Mouse (Mus musculus) erythroblast, adult 5-6 weeks (primary cell): ENCODE results near the gene Rnase10. TPM values are rescaled to one million over a fixed set of nuclear protein-coding genes. Genes with fewer than 3 reads are reported as not detected.
"Not testable (repeated sequence)": the region's sequence is repeated elsewhere in the genome, so short reads cannot be mapped to it uniquely, and the experiment has no call there.

Experiments used
- ATAC-seq: replicated peaks from 2 replicates; pipeline ENCODE4 v1.8.0; 2016; ENCODE audit warnings: moderate number of reproducible peaks, mild to moderate bottlenecking, moderate TSS enrichment, inconsistent platforms; ENCODE audit not compliant: poor library complexity, low FRiP score, severe bottlenecking
- total RNA-seq, 2 experiments: library from RNA; stranded (forward) in 1 of 2; stranded (reverse) in 1 of 2; fragments of 150-400 nt in 1 of 2; fragments of 200-764, 138-1000 nt in 1 of 2; gene quantifications; 2 replicates each; pipeline versions ENCODE4 v1.2.3 to v1.2.4; 2015 to 2017; ENCODE audit warnings: low replicate concordance in 2 of 2

The Rnase10 gene
- total RNA-seq, 2 experiments from 2014 or later: 0.85 TPM; not detected in 1

DNA sequence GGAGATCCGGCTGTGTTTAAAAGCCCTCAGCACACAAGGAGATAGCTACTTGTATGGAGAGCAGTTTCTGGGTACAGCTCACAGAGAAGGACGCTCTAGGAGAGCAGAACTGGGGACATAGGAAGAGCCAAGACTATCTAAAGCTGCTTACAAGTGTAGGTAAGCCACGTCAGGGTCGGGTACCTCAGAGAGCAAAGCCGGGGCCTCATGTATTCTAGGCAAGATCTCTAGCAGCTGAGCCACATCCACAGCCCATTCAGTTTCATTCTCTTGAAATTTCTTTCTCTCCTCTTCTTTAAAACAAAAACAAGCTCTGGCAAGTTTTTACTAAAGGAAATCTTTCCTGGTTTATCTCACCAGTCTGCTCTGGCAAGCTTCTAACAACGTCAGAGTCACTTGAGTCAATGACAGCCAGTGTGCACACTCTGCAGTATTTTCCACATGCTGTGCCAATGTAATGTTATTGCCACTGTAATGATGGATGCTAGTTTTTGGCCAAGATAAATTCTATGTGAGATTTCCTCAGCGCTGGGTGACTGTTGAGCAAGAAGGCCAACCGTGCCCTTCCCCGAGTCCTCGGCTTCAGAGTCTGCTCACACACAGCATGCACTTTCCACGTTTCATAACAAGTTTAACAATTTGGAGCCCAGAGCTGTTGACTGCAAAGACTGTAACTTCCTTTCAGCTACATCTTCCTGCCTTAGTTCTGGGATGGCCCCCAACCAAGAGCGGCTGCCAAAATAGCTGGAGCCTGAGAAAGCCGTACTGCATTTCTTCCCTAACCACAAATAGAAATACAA lies 563 bp downstream of the Rnase10 start:
- ATAC-seq: no peak

DNA sequence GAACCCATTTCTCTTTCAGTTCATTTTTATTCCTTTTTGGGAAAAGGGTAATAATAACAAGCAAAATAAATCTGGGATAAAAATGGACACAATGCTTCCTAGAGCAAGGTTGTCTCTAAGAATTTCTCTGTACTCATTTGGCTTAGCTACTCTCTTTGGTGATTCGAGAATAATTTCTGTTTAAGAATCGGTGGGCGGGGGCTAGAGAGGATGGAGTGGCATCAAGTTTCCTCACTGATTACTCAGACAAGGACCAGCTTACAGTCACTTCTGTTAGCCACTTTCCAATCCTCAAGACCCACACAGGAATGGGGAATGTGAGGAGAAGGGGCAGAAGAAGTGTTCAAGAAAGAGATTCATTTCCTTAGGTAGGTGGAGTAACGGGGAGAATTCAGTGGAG lies 1.2 kb downstream of the Rnase10 start:
- no peak for ATAC-seq

DNA sequence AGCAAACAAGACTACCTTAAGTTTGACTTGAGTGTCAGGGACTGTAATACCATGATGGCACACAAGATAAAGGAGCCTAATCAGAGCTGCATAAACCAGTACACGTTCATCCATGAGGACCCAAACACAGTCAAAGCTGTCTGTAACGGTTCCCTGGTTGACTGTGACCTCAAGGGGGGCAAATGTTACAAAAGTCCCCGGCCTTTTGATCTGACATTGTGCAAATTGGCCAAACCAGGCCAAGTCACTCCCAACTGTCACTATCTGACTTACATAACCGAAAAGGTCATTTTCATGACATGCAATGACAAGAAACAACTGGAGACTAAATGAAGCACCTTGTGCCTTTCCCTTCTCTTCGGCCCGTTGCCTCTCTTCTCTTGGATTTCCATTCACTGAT lies 2.0 kb downstream of the Rnase10 start:
- ATAC-seq: no peak

DNA sequence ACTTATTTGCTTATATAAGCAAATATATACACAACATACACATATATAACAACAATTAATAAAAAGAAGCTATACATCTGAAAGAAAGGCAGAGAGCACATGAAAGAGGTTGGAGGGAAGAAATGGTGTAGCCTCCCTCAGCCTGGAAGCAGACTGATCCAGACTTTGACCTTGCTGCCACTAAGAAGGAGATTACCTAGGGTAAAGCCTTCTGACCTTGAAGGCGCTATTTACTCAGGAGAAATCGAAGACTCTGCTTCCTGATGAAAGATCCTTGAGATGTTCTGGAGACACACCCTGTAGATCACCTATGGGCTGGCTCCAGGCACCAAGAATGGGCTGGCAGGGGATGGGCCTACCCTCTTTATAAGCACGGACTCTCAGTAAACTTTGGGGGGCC lies 7.2 kb downstream of the Rnase10 start:
- ATAC-seq: not testable (repeated sequence)

DNA sequence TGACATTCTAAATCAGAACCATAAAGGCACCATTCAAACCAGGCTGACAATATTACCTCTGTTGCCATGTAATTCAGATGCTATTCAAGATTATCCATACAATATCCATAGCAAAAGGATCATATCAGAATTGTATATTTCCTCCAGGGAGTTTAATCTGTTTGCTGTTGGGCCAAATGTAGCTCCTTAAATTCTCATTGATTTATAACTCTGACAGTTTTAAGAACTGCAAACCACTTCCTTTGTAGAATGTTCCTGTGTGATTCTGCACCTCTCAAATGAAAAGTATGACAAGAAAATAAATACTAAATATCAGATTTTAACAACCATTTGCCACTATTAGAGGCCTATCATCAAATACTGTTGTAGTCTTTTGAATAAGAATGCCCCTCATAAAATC lies 8.2 kb downstream of the Rnase10 start:
- no peak for ATAC-seq

DNA sequence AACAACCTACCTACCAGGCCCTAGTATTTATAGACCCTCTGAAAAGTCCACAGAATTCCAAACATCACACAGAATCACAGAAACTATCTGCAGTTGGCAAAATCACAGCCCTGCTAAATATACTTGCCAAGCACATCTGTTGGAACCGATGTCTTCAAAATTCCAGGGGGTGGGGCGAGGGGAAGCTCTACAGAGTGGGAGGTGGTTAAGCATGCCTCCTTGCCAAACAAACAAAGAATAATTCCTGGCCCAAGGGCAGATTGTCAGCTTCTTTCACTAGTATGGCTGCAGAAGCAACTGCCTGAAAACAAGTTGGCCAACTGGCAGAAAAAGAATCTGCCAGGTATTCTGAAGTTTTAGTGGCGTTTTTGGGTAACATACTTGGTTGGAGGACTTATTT lies 9.7 kb downstream of the Rnase10 start:
- no peak for ATAC-seq

DNA sequence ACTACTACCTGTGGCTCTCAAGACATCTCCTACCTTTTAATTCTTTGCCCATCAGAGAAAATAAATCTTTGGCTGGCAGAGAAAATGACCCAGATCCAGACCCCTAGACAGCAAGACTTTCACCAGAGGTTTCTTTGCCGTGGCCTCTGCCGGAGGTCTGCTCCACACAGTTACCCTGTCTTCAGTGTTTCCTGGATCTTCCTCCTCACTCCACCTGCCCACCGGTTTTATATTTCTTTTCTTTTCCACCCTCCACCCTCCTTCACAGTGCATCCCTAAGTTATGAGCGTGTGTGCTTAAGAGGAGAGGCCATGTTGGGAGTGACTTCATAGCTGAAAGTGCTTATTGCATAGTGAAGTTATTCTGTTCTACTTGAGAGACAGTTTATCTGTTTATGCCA lies 15.9 kb downstream of the Rnase10 start:
- no peak for ATAC-seq

DNA sequence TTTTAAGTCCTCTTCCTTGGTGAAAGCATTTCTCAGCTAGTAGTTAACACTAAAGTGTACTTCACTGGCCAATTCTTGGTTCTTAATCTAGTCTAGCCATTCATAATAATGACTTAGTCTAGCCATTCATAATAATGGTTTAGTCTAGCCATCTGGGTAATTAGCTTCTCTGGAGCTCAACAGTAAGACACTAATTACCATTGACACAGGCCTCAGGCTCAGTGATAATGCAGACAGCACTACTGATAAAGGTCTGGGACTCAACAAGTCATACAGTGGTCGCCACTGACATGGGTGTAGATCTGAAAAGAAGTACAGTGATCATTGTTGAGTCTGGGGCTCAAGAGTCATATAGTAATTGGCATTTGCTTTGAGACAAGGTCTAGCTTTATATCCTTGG lies 17.3 kb downstream of the Rnase10 start:
- no peak for ATAC-seq

DNA sequence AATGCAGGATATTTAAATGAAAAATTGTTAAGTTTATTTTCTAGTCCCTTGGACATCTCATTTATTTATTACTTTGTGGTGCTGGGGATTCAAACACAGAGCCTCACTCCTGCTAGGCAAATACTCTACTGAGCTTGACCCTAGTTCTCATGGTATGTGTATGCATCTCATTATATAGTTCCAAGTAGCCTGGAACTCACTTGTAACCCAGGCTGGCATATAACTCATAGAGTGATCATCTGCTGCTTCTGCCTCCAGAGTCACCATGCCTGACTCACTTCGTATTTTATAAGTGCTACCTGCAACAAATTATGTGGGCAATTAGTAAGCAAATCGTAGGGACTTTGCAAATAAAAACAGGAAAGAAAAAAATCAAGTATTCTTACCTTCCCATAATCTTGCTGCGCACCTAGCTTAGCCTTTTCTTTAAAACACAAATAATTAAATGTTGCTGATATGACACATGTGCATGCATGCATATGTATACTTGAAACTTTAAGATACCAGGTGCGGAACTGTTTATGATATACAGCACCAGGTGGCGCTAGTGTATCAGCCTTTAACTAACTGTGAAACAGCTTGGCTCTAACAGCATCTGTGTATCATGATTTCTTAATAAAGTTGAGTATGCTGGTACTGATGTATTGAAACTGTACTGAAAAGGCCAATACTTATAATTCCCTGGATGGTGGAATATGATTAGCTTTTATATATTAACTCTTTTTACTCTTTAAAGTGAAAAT lies 19.0 kb downstream of the Rnase10 start:
- ATAC-seq: peak; percentile 88

DNA sequence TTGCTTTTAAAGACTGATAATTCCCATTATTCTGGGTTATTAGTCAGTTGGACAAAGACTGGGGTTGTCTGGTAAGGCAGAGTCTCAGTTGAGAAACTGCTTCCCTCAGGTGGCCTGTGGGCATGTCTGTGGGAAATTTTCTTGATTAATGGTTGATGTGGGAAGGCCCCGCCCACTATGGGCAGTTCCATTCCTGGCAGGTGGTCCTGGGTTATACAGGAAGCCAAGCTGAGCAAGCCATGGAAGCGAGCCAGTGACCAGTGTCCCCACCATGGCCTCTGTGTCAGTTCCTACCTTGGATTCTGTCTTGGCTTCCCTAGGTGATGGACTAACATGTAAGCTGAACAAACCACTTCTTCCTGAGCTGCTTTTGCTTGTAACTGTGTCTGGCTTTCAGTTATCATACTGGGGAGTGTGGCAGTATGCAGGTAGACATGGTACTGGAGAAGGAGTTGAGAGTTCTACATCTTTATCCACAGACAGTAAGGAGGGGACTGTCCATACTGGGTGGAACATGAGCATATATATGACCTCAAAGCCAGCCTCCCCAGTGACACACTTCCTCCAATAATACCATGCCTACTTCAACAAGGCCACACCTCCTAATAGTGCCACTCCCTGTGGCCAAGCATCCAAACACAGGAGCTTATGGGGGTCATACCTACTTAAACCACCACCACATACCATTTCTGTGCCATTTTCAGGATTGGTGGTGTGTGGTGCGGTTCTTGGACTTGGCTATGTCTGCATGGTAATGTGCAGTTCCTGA lies 20.0 kb downstream of the Rnase10 start:
- no peak for ATAC-seq

DNA sequence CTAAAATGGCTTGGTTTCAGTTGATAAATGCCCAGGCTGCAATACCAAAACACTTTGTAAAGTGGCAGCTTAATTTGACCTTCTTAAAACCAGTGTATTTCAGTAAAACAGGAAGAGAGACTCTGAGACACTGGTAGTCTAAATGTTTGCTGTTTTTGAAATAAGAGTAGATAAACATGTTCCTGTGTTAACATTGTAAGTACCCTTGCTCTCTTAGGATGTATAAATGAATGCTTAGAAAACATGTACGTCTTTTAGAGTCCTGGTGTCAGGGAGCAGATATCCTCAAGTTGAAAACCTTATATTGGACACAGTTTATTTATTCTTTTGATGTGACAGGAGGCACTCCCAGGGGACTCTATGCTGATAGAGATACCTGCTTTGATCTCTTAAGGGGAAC lies 27.7 kb downstream of the Rnase10 start:
- ATAC-seq: no peak

DNA sequence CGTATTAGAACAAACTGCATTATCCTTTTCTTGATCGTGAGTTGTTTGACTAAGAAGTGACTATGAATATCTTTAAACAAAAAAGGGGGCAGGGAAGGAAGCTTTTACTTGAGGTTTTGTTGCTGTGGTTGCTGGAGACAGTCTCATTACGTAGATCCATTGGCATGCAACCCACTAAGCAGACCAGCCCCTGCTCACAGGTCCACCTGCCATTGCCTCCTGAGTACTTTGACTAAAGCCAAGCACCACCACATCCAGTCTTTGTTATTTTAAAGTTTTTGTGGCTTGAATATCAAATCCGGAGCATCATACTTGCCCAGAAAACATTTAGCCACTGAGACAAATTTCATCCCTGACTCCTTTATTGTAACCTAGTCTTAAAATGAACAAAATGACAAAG lies 28.7 kb downstream of the Rnase10 start:
- ATAC-seq: no peak

DNA sequence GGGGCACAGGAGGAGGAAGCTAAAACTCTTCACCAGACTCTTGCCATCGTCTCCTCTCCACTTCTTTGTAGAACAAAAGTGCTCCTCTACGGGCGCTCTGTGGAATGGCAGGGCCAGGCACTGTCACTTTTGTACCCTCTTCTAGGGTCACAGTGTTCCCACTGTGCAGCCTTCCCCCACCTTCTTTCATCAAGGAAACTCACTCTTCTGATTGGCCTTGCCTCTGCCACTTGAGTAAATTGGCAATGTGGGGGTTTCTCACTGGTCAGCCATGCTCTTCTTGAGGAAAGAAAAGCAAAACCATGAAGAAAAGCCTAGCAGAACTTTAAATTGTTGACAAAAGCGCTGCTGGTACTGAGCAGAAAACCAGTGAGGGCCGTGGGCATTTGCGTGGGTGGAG lies 34.2 kb downstream of the Rnase10 start, which contains the start of gene Rnase9:
TSS of gene Rnase9 (minus strand) at position 101 of the 400 bp plus-strand sequence.
- no peak for ATAC-seq

DNA sequence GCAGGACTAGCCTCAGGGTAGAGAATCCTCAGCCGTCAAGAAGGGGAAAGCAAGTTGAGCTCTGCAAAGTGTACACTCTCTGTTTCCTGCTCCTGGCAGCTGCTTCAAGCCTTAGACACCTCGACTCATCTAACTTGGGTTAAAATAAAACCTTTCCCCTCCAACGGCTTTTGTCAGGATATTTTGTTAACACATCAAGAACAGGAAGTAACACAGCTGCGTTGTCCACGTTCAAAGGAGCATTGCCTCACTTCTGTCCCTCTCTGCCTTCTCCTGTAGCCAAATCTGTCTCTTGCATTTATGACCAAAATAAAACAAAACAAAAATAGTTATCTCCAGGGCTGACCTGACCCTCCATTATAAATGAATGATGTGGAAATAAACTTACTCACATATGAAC lies 40.3 kb downstream of the Rnase10 start:
- ATAC-seq: no peak

DNA sequence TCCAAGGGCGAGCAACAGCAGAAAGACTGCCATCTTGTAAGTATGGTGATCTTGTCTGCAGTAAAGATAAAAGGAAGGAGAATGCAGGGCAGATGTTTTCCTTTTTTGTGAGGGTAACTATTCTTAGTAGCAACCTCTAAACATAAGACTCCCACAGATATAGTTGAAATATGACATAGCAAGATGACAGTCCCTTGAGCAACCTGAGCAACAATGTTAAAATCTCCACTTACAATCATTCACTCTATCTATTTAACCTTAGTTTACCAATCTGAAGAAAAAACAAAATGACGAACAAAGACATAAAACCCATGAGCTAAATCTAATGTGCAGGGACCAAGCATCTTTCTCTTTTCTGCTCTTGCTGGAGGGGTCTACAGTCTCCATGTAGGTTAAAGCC lies 42.5 kb downstream of the Rnase10 start, which contains the start of gene Rnase11:
TSS of gene Rnase11 (minus strand) at position 101 of the 400 bp plus-strand sequence.
- no peak for ATAC-seq

DNA sequence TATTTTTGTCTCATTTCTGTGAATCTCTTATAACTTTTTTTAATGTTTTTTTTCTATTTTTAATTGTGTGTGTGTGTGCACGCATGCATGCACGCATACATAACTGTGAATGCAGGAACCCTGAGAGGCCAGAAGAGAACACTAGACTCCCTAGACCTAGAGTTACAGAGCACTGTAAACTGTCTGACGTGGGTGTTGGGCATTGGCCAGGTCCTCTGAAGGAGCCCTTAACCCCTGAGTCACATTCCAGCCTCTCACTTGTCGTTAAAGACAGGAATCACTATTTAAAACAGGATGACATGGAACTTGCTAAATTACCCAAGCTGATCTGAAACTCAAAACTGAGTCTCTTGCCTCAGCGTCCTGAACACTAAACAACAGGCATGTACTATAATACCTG lies 44.4 kb downstream of the Rnase10 start:
- ATAC-seq: no peak

DNA sequence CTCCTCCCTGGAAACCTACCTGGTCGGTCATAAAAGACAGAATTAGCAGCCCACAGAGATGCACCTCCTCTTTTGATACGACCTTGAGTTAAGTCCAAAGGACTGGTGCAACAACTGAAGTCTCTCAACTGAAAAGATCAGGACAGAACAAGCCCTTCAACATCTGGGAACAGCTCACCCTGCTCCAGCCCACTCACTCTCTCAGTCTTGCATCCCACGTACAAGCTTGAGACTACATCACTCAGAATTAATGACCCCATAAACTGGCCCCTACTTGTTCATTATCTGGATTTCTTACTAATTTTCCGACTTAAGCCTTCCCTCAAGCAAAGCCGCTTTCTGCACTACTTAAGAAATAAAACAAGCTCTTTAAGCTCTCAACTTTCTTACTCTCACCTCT lies 45.6 kb downstream of the Rnase10 start:
- no peak for ATAC-seq

DNA sequence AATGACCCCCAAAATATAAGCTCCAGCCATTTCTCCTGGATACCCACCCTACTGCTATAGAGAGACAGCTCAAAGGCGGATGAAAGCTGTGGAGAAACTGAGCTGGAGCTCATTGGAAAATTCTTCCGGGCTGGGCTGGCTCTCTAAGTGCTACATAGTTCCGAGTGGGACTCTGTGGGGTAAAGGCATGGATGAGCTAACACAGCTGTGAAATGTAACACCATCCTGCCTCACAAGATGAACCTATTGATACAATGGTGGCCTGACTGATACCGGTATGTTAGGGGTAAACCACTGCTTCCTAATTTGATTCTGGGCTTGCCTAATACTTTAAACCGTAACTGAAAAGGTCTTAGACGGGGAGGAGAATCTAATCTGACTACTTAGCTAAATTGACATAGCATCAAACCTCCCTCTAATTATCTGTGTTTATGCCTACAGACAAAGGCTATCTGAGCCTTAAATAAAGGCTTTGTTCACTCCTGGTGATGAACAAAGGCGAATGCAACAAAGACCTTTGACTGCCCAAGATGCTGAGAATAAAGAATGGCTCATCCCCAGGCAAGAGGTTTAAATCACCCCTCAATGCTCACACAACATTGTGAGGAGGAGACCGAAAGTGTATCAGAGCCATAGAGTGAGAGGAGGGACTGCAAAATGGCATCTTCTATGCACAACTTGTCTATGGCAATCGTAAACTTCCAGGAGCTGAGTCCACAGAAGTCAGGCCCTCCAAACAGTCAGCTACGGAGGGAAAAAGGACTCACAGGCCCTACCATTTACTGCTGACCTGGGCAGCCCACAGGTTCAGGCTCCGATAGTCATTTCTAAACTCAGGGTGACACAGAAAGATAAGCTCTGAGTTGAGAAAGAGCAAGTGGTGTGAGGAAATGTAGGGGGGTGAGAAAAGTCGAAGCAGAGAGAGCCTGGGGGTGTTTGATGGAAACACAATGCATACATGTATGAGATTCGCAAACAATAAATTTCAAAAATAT lies 47.0 kb downstream of the Rnase10 start:
- no peak for ATAC-seq

DNA sequence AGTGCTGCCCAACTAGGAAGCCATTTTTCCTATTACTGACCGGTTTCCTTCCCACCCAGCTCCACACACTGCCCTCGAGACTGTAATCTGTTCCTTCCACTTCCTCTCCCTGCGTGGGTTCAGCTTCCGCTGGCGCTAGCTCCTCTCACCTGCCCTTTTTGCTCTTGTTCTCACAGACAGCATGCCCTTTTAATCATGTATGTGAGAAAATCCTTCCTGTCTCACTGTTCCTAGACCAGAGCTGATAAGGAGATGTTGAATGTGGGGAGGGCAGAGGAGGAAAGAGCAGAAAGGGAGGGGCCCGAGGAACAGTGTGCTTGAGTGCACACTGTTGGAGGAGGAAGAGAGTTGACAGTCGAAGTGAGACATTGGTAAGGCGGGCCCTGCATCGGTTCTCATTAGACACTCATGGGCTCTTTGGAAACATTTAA lies 49.9 kb downstream of the Rnase10 start, which contains the start of gene Rnase12:
TSS of gene Rnase12 (minus strand) at position 261 of the 431 bp plus-strand sequence.
- ATAC-seq: no peak
